Mouse (Mus musculus): Measurements from ENCODE around the gene Vdr.

The Vdr gene

DNA sequence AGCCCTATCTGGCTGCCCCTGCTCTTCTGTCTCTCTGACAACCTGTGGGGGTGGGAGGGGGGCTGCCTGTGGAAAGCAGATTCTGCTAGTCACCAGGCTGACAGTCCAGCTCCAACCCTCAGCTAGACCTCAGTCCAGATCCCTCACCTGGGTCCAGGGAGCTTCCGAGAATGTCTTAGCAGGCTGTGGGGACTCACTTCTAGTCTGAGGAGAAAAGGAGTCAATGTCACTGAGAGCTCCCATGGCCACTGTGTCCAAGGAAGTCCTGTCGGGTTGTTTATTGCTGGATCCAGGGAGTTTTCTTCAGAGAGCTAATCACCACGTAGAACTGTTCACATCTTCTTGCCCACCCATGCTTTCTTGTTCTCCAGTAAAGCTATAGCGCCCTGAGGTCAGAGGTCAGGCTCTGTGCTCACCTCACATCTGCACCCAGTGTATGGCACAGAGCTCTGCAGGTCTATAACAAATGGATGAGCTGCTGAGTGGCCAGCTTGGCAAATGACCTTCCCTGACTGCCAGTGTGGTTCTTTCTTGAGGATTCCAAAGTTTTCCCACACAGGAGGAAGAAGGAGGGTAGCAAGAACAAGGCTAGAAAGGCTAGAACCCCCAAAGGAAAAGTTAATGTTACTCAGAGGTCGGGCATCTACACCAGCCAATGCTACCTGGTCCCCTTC lies 83.7 kb downstream of the Vdr start:
- DNase-seq: no peak

DNA sequence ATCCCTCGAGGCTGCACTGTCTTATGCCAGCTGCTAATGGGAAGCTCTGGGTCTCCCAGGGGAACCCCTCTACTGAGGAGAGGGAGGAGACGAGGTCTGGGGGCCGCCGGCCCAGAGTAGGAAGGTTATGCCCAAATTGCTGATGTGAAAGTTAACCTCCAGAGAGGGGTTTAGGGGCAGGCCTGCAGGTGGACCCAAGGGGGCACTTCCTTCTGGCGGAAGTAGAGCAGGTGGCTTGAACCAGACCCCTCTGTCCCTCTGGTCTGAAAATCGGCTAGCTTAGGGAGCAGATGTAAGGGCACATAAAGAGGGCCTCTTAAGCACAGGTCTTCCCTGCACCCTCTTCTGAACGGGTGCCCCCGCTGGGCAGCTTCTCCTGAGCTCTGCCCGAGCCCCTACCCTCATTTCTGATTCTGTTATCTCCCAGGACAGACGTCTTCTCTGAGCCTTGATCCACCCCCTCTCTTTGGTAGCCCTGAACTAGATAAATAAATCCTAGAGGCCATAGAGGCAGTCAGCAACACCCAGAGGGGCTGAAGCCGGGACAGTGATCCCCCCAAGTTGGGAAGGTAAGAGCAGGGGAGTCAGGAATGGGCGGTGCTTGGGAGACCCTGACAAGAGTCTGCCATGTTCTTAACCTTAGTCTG lies 84.4 kb downstream of the Vdr start:
- DNase-seq: no peak

DNA sequence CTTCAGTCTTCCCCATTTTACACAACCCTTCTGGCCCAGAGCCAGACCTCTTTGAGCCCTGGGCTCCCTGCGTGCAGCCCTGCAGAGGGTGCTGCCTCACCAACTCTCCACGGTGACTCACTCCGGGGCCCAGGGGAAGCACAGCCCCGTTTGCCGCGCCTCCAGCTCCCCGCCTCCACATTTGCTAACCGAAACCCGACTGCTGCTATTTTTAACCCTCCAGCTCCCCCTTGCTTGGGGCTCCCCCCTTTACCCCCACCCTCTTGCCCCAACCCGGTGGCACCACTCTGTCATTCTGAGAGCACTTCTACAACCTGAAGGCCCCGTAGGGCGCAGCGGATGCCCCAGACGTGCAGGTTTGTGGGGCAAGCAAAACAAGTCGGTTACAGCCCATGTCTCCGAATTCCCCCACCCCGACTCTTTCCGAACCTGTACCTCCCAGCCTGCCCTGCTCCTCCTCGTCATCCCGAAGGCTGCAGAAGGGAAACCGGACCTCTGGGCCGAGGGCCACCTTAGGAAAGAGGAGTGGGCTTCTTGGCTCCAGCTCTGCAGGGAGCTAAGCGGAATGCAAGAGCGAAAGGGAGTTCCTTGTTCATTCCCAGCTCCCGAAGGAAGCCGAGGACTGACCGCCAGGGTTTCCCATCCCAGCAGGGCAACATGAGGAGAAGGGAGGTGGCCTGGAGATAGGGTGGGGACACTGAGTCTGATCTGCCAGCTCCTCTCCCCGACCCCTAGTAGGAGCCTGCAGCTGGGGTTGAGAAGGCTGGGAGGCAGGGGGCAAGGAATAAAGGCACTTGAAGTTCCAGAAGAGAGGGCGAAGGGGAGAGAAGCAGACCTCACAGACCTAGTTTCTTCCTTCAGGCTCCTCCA lies 85.1 kb downstream of the Vdr start:
- DNase-seq: no peak

DNA sequence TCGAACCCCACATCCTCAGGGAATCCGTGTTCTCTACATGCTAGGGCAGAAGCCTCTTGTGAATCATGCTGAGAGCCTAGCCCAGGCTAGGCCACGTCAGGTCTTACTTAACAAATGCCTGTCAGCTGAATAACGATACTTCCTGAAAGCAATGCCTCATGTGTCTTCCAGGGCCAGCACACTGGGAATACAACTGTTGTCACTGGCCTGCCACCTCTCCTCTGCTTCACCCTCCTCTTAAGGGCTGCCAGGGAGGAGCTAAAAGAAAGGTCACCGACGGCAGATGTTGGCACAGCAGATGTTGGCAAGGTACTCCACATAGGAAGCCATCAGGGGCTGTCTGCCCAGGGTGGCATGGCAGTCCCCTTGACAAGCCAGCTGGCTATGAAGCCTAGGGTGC lies 86.4 kb downstream of the Vdr start:
- DNase-seq: no peak

DNA sequence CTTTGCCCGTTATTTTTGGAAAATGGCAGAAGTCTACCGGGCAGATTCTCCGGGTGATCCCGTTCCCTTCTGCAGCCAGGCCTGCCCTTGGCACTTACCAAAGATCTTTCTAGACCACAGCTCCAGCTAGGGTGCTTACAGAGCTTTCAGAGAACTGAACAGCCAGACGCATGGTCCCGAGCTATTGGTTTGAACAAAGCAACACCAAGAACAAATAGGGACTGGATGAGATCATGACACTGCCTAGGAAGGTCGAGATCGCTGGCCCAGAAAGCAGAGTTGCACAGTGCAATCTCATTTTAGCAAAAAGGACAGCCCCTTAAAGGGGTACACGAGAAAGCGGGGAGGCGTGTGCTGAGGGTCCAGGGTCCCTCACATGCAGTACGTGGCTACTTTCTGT lies 87.0 kb downstream of the Vdr start:
- no peak for DNase-seq

DNA sequence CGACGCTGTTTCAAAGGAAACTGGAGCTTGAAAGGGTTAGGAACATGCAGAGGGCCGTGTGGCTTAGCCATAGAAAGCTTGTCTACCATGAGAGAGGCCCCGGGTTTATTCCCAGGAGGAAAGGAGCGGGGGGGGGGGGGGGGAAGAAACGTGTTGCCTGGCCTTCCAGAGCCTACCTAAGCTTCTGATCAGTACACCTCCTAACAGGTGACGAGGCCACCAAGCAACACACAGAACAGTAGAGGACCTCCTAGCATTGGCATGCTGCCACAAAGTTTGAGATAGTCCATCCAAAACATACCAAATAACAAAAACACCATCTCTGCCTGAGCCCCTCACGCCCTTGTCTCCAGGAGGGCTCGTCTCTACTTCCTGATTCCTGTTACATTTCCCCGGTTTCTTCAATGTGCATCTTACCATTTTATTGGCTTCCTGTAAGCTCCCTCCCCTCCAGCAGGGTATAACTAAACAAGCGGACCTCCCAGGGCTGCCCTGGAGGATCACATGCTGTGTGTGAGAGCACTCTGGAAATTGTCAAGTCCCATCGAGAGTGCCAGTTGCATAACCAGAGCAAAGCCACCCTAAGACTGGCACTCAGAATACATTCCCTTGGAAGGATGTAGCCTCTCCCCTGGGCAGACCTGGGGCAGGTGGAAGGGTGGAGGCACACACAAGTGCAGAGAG lies 87.7 kb downstream of the Vdr start:
- no peak for DNase-seq

DNA sequence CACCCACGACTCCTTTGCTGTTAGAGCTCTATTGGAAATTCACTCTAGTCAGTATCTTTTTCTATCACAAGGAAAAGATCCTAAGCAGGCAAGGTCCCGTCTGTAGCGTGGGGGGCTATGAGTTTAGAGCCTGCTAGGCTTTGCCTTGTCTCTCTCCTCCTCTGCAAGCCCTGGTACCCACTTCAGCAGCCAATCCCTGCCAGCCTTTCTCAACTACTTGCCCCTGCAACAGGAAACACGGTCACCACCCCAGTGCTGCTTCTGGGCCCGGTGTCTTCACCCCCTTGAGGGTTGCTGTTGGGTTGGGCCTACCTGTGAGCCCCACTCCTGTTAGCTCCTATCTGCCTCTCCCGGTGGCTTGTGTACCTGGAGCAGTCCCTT lies 88.5 kb downstream of the Vdr start:
- no peak for DNase-seq

DNA sequence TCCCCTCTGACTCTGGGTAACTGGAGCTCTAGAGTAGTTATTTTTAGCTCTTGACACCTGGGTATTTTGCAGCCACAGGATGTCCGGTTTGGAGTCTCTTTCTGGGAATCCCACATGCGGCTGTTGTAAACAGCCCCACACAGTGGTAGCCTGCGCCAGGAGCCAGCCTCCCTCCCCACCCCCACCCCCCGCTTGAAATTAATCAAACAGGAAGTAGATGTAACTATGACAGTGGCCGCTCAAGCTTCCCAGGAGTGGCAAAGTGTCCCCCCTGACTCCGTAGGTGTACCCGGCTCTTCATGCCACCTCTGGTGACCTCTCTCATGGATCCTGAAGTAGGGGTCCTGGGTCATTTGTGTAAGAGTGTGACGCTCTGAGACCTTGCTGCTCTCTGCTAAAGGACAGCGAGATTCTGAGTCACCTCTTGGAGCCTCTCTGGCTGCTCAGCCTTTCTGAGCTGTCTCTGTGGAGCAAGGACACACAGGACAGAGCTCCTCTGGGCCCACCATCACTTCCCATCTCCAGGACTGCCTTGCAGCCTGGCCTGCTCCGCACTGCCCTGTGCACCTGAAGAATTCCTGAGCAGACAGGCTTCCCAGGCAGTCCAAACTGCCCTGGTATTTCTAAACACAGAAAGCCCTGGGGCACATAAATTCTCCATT lies 89.0 kb downstream of the Vdr start:
- DNase-seq: no peak

DNA sequence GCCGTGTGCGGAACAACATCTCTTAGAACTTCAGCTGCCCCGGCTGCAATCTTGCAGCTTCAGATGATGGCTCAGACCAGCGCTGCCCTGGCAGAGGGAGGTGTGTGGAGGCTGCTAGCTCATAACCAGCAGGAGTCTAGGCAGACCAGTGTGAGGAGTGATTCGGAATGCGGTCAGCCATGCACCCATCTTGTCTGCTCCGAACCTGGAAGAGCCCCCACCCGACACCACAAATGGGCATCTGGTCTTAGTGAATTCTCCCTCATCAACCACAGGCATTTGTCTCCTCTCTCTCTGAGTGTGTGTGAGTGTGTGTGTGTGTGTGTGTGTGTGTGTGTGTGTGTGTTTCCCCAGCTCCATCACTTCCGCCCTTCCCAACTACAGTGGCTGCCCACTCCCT lies 90.5 kb downstream of the Vdr start:
- DNase-seq: no peak

DNA sequence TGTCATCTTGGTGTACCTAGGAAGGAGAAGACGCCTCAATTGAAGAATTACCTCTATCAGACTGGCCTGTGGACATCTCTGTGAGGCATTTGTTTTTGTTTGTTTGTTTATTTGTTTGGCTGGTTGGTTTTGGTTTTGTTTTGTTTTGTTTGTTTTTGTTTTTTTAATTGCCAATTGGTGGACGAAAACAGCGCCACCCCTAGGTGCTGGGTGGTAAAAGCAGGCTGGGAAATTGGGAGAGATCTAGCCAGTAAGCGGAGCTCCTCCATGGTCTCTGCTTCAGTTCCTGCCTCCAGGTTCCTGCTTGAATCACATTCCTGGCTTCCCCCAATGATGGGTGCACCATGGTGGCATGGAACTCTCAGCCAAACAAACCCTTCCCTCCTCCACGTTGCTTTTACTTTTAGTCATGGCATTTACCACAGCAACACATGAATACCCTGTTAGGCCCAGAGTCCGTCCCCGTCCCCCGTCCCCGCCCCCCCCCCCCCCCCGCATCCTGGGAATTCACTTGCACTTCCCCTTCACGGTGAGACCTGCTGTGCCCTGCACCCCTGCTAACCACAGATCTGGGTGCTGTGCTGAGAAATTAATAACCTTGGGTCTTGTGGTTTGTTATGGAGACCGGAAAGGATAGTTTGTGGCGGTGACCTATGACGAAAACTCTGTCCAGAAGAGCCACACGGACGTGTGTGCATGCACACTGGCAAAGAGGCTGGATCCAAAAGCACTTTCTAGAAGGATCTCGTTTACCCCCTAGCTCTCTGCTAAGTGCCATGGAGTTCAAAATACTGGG lies 94.0 kb downstream of the Vdr start:
- no peak for DNase-seq

DNA sequence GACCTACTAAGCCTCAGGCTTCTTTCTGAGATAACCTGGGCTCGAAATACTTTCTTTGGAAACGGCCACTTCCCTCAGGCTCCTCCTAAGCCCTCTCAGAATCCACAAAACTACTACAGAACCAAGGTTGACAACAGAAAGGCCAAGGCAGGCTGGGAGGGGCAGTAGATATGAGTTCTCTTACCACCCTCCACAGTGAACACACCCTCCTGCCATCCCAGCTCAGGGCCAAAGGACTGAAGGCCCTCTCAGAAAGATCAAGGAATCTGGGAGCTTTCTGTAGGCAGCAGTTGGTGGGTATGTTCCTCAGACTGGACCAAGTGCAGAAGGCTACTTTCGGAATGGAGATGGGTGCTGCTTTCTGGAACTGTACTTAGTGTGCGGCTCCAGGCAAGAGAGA lies 95.2 kb downstream of the Vdr start:
- no peak for DNase-seq

DNA sequence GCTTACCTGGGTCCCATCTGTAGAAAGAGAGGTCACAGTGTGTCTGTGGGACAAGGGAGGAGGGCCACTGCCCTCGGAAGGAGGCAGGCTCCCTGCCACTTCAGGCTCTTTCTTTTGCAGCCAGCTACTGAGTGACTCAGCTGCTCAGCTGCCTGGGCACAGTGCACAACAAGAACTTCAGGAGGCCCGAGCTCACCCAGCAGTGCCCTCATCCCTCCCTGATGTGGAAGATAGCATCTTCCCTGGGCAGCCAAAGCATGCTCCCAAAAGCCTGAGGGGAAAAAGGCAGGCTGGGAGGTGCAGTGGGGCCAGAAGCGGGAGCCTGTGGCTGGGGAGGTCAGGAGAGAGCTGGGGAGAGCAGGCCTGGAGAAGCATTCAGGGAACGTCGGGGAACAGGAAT lies 95.7 kb downstream of the Vdr start:
- no peak for DNase-seq

DNA sequence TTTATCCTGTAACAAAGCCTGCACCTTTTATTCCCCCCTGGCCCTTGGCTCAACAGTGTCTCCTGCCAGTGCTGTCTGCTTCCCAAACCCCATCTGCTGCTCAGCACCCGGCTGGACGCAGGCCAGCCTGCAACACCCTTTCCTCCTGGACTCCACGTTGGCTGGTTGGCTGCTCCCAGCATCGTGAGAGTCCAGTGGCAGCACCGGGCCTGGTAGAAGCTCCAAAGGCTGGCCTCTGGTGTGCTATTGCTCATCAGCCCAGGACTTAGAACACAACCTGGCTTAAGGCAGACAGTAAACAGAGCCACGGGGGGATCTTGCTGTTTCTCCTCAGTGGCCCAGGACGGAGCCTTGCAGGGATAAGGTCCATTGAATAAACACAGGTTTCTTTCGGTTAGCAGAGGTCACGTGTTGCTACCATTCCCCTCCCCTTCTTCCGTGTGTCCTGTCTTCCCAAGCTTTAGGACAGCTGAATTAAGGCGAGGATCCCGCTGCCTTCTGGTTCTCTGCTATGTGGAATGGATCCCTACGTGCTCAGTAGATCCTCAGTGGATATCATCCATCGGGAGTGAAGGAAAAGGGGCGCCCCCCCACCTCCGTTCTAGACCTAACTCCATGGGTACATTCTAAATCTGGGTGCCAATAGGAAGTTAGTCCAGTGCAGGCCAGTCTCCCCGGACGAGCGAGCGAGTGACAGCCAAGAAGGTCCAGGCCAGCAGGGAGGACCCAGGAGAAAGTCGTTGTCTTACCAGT lies 96.8 kb downstream of the Vdr start:
- peak; percentile 91 for DNase-seq

DNA sequence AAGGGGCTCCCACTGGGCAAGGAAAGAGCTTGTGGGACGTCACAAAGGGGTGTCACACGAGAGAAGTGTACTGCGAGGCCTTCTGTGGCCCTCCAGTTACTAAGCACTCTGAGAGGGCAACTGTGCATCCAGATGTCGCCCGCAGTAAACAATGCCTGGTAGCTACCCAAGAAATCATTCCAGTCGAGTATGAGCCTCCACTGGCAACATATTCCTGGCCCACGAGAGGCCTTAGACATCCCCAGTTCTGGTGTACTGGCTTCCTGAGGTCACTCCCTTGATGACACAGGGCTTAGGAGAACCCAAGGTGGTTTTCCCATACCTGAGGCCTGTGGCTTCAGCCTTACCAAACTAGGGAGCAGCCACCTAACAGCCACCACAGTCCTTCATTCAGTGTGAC lies 97.6 kb downstream of the Vdr start:
- DNase-seq: no peak

DNA sequence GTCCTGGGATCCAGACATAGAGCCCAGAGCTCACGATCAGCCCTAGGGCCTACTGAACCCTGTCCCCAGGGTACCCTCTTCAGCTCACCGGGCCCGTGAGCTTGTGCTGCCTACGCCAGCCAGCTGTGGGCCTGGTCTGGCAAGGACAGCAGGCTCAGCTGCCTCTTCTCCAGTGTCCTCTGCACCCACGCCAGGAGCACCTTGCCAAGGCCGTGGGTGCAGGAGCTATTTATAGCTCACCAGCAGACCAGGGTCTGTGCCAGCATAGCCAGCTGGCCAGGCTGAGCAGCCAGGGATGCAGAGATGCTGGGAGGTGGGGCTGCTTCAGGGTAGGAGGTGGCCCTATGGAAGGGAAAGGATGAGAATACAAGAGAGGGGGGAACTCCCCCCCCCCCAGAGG lies 98.3 kb downstream of the Vdr start:
- DNase-seq: peak; percentile 88

DNA sequence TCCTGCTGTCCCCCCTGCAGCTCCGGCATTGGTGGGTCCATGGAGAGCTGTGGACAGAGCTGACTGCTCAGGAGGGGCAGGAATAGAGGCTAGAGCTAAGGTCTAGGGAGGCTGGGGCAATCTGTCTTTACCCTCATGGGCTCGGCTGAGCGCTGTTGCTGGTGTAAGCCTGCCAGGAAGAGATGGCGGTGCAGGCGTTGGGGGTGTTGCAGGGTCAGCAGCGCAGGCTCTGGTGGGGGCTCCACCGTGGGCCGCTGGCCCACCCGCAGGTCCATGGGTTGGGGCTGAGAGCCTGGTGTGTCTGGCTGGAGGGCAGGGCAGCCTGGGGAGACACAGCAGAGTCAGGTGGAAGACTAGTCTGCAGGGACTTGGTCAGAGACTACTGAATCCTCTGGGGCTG lies 99.1 kb downstream of the Vdr start:
- DNase-seq: no peak

DNA sequence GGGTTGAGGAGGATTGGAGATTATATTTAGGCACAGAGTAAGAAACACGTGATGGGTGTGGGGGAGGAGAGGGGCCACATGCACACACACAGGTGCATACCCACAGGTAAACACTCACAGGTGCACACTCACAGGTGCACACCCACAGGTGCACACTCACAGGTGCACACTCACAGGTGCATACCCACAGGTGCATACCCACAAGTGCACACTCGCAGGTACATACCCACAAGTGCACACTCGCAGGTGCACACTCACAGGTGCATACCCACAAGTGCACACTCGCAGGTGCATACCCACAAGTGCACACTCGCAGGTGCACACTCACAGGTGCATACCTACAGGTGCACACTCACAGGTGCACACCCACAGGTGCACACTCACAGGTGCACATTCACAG lies 100.0 kb downstream of the Vdr start:
- no peak for DNase-seq

DNA sequence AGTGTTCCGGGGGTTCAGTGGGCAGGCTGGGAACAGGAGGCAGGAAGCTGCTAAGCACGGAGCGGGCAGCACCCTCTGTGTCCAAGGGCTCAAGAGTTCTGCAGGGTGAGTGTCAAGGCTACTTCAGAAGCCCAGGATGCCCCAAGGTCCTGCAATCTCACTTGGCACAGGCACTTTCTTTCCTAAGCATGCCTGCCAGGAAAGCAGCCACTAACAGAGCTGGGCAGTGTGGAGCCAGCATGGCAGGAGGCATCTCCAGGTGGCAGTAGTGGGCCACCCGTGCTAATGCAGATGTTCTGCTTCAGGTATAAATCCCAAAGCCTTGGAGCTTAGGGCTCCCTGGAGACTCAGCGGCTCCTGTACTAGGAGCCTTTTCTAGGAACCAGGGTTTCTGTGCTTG lies 100.5 kb downstream of the Vdr start:
- DNase-seq: no peak

DNA sequence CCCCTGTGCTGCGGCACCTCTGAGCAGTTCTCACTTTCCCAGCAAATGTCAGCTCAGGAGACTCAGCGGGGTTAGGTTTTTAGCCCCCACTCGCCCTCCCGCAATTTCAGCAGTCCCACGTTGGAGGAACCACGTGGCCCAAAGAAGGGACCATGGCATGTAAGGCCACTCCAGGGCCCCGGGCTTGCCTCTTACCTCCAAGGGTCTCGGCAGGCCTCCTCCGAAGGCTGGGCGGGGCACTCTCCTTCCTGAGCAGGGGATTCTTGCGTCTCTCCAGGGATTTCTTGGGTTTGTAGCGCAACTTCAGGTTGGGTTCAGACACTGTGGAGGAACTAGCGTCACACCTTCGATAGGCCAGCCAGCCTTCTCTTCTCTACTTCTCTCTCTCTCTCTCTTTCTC lies 101.2 kb downstream of the Vdr start:
- DNase-seq: no peak

DNA sequence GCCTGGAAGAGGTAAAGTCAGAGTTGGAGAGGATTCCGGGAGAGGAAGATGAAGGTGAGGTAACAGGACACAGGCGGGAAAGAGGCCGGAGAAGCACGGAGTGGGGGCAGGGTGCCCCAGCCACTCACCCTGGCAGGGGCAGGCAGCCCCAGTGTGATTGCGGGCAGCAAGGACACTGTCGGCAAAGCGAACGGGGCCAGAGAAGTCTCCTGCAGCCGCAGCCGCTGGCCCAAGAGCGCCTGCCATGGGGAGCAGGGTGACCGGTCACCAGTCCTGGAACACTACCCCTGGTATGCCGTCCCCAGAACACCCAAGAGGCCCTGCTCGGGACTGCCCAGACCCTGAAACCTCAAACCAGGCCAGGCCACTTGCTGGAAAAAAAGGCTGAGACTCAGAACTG lies 101.9 kb downstream of the Vdr start:
- no peak for DNase-seq

DNA sequence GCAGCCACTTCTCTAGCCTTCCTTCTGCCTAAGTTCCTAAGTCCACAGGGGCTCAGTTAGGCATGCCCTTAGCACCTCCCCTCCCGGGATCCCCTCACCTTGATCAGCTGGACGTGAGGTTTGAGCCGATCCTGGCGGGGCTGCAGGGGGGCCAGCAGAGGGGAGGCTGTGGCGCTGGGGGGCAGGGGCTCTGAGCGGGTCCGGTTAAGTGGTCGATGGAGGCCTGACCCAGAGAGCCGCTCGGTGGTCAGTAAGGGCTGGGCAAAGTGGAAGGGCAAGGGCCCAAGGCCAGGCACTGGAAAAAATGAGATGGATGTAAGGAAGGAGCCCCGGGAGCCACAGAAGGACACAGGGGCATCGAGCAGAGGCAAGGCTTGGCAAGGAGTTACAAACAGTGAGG lies 102.6 kb downstream of the Vdr start:
- DNase-seq: no peak
